Mouse (Mus musculus) left cerebral cortex, adult 18-20 months (tissue): ENCODE measurements around the gene Xlr3c. TPM values are rescaled to one million over a fixed set of nuclear protein-coding genes. Genes with fewer than 3 reads are reported as not detected.
"Not testable (repeated sequence)": the region's sequence is repeated elsewhere in the genome, so short reads cannot be mapped to it uniquely, and the experiment has no call there.

ENCODE experiments used
- DNase-seq, 2 experiments: peaks; one replicate each; pipeline ENCODE4 v3.0.0; 2021 to 2022; ENCODE audit warnings: low spot score in 2 of 2, mixed read lengths in 1 of 2
- long read RNA-seq, 2 experiments: library from polyadenylated mRNA; stranded (forward); transcript quantifications; one replicate each; pipeline ENCODE4 v2.0.0; 2021
- total RNA-seq, 2 experiments: library from RNA; stranded (reverse); gene quantifications; 2 replicates each; pipeline ENCODE4 v1.2.3; 2021

Xlr3c gene
- not detected for total RNA-seq
- long read RNA-seq, experiment 1: 0 reads
- long read RNA-seq, experiment 2: 0 reads

GRCm38 (mm10) chrX:73265270-73265669 lies at the start of gene Xlr3c:
TSS of gene Xlr3c (minus strand) at chrX:73265390.
- DNase-seq: not testable (repeated sequence)

GRCm38 (mm10) chrX:73312522-73312921 lies 47.3 kb upstream of the Xlr3c start:
- DNase-seq: peak; percentile 27 to 37

GRCm38 (mm10) chrX:73295745-73296144 lies 30.6 kb upstream of the Xlr3c start:
- DNase-seq: not testable (repeated sequence)

GRCm38 (mm10) chrX:73292876-73293275 lies 27.7 kb upstream of the Xlr3c start, which contains the start of the genes Xlr5a and Xlr5c:
TSS of gene Xlr5a (minus strand) at chrX:73292976.
TSS of gene Xlr5c (minus strand) at chrX:73292976.
- DNase-seq: not testable (repeated sequence)

DNA sequence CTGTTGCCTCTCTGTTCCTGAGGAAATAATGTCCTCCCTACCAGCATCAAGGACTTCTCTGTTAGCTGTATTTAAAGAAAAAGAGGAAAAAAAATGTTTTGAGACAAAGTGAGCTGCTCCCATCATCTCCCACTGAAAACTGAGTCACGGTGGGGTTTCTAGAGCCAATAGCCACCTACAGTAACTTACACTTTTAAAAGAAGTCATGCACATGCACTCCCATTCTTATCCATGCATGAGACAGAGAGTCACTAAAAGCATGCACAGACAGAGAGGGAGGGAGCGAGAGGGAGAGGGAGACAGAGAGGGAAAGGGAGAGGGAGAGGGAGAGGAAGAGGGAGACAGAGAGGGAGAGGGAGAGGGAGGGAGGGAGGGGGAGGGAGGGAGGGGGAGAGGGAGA lies 2.8 kb downstream of the Xlr3c start:
- DNase-seq: not testable (repeated sequence)

DNA sequence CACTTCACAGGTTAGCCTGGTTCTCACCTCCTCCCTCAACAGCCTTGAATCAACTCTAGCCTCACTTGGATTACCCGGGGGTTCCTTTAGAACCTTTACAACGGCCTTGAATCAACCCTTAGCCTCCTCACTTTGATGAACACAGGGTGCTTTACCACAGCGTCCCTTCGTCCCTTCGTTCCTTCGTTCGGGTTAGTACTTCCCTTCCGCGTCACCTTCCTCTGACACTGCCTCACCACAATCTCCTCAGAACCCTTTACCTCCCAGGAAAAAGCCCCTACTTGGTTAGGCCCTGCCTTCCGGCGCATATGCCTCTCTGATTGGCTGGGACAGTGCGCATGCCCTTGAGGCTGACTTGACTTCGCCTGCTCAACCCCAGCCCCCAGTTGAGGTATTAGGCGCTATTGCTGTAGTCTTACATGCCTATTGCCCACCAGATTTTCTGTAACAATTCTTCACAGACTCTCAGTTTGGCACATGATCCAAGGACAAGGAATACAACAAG lies 22.3 kb downstream of the Xlr3c start, which contains the start of gene Xlr4c:
TSS of gene Xlr4c (minus strand) at position 310 of the 505 bp plus-strand sequence.
- DNase-seq: not testable (repeated sequence)

DNA sequence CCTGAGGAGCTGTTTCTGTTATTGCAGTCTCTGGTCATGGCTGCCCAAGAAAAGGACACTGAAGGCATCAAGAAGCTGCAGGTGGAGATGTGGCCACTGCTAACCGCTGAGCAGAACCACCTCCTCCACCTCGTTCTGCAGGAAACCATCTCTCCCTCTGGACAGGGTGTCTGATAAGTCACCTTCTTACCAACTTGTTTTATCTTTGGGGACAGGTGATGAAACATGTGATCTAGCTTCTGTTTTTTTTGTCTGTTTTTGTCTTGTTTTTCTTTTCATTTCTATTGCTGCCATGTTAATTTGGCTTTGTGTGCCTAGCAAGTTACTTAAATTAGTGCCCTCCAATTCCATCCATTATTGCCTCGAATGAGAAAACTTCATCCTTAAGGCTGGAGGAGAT lies 35.9 kb downstream of the Xlr3c start:
- no peak for DNase-seq

DNA sequence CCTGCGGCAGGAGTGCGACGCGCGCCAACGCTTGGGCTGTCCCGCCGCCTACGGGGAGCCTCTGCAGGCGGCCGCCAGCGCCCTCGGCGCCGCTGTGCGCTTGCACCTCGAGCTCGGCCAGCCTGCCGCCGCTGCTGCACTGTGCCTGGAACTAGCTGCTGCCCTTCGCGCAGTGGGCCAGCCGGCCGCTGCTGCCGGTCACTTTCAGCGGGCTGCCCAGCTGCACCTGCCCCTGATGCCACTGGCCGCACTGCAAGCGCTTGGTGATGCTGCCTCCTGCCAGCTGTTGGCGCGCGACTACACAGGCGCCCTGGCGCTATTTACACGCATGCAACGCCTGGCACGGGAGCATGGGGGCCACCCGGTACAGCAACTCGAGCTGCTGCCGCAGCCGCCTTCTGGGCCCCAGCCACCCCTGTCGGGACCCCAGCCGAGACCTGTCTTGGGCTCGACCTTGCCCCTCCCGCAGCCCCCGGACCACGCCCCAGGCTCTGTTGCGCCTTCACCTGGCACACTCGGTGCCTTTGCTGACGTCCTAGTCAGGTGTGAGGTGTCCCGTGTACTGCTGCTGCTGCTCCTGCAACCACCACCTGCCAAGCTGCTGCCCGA lies 36.5 kb downstream of the Xlr3c start:
- DNase-seq: peak; percentile 25 to 47

GRCm38 (mm10) chrX:73227914-73228605 lies 37.1 kb downstream of the Xlr3c start, which contains the start of gene F8a:
TSS of gene F8a (plus strand) at chrX:73228291.
- peak; percentile 69 to 71 for DNase-seq

DNA sequence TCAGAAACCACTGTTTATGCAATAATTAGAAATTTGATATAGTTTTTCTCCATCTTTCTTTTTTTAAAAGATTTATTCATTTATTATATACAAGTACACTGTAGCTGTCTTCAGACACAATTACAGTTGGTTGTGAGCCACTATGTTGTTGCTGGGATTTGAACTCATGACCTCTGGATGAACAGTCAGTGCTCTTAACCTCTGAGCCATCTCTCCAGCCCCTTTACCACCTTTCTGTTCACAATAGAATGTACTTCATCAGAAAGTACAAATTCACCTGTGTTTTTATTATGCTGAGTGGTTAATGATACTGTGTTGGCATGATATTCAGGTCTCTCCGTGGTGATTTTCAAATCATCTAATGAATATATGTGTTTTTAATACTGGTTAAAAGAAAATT lies 39.8 kb downstream of the Xlr3c start:
- DNase-seq: no peak

GRCm38 (mm10) chrX:73213819-73214564 lies 51.2 kb downstream of the Xlr3c start, which contains the start of gene Xlr4b:
TSS of gene Xlr4b (plus strand) at chrX:73214333.
- DNase-seq: not testable (repeated sequence)

Other genes with a start within 250 kb of the Xlr3c start
- gene Pnma5, start 228.3 kb downstream of the Xlr3c start, total RNA-seq: under 1 TPM; 0.21 to 0.40 TPM
- gene Pnma3, start 200.6 kb downstream of the Xlr3c start, total RNA-seq: 10 to 100 TPM; 15.5 to 15.9 TPM
- gene Xlr4a, start 182.9 kb downstream of the Xlr3c start, total RNA-seq: not detected
- gene Xlr3a, start 168.3 kb downstream of the Xlr3c start, total RNA-seq: 1 to 10 TPM in 1 of 2 experiments, not detected in 1; 3.6 TPM
- gene Gm14685, start 148.3 kb downstream of the Xlr3c start, total RNA-seq: 1 to 10 TPM in 1 of 2 experiments, under 1 TPM in 1; 0.94 to 2.3 TPM
- not detected for gene Xlr5b, start 116.6 kb downstream of the Xlr3c start, total RNA-seq
- under 1 TPM in 1 of 2 experiments, not detected in 1; 0.89 TPM for gene DXBay18, start 115.9 kb downstream of the Xlr3c start, total RNA-seq
- not detected for gene Spin2d, start 88.4 kb downstream of the Xlr3c start, total RNA-seq
- 1 to 10 TPM; 4.4 to 9.2 TPM for gene Xlr3b, start 73.2 kb downstream of the Xlr3c start, total RNA-seq
- gene Xlr4b, start 51.1 kb downstream of the Xlr3c start, total RNA-seq: under 1 TPM in 1 of 2 experiments, not detected in 1; 0.95 TPM
- gene F8a, start 37.1 kb downstream of the Xlr3c start, total RNA-seq: 10 to 100 TPM; 16.3 to 19.0 TPM
- not detected for gene Xlr4c, start 22.3 kb downstream of the Xlr3c start, total RNA-seq
- gene Xlr5a, start 27.6 kb upstream of the Xlr3c start, total RNA-seq: not detected
- gene Xlr5c, start 27.6 kb upstream of the Xlr3c start, total RNA-seq: not detected
- gene Gm45015, start 71.5 kb upstream of the Xlr3c start, total RNA-seq: not detected
- 10 to 100 TPM; 16.0 to 20.2 TPM for gene Zfp275, start 77.2 kb upstream of the Xlr3c start, total RNA-seq
- gene Gm18336, start 133.3 kb upstream of the Xlr3c start, total RNA-seq: not detected
- gene Zfp92, start 145.7 kb upstream of the Xlr3c start, total RNA-seq: 1 to 10 TPM; 1.5 to 2.8 TPM
- gene Trex2, start 170.0 kb upstream of the Xlr3c start, total RNA-seq: not detected
- 10 to 100 TPM; 10.8 to 11.2 TPM for gene Haus7, start 193.7 kb upstream of the Xlr3c start, total RNA-seq
- 10 to 100 TPM; 17.4 to 18.5 TPM for gene Bgn, start 218.2 kb upstream of the Xlr3c start, total RNA-seq
- gene Atp2b3, start 237.7 kb upstream of the Xlr3c start, total RNA-seq: 10 to 100 TPM; 92.3 to 95.5 TPM